Mouse (Mus musculus) neural tube, embryonic 12.5 days (tissue): ENCODE results near the gene Nedd8. TPM values are rescaled to one million over a fixed set of nuclear protein-coding genes. Genes with fewer than 3 reads are reported as not detected.

Experiments
- polyA plus RNA-seq: library from polyadenylated mRNA; unstranded; fragments of >200 nt; fragmentation: Nextera tagmentation; extraction: Ambion mirVana; gene quantifications from 2 replicates; pipeline ENCODE4 v1.2.1, GENCODE M21; 2016

Gene Nedd8
- polyA plus RNA-seq, 1 experiment from 2014 or later: 555 TPM

Other genes with a start within 250 kb of the Nedd8 start
- gene Dhrs4, start 193.4 kb downstream of the Nedd8 start, polyA plus RNA-seq: 41.5 and 41.7 TPM in 2 replicates
- 16.1 and 16.8 TPM in 2 replicates for gene Carmil3, start 181.5 kb downstream of the Nedd8 start, polyA plus RNA-seq
- gene Cpne6, start 161.7 kb downstream of the Nedd8 start, polyA plus RNA-seq: 1.4 and 2.4 TPM in 2 replicates
- 0.10 and 0.19 TPM in 2 replicates for gene Nrl, start 147.1 kb downstream of the Nedd8 start, polyA plus RNA-seq
- 18.2 and 21.0 TPM in 2 replicates for gene Pck2, start 131.9 kb downstream of the Nedd8 start, polyA plus RNA-seq
- gene Dcaf11, start 112.1 kb downstream of the Nedd8 start, polyA plus RNA-seq: 103 and 105 TPM in 2 replicates
- gene A730061H03Rik, start 111.7 kb downstream of the Nedd8 start, polyA plus RNA-seq: not detected in 2 replicates
- gene Fitm1, start 96.5 kb downstream of the Nedd8 start, polyA plus RNA-seq: 4.0 and 4.3 TPM in 2 replicates
- 120 and 128 TPM in 2 replicates for gene Psme1, start 94.0 kb downstream of the Nedd8 start, polyA plus RNA-seq
- 8.9 and 12.7 TPM in 2 replicates for gene Emc9, start 86.8 kb downstream of the Nedd8 start, polyA plus RNA-seq
- gene Psme2, start 81.0 kb downstream of the Nedd8 start, polyA plus RNA-seq: 212 and 223 TPM in 2 replicates
- gene Rnf31, start 80.4 kb downstream of the Nedd8 start, polyA plus RNA-seq: 17.8 and 21.0 TPM in 2 replicates
- gene Irf9, start 68.6 kb downstream of the Nedd8 start, polyA plus RNA-seq: 8.8 and 9.0 TPM in 2 replicates
- gene Rec8, start 54.1 kb downstream of the Nedd8 start, polyA plus RNA-seq: 20.6 and 22.8 TPM in 2 replicates
- 73.7 and 85.6 TPM in 2 replicates for gene Ipo4, start 36.2 kb downstream of the Nedd8 start, polyA plus RNA-seq
- 2.1 and 3.6 TPM in 2 replicates for gene Gm49378, start 34.2 kb downstream of the Nedd8 start, polyA plus RNA-seq
- 62.7 and 68.6 TPM in 2 replicates for gene Tm9sf1, start 28.3 kb downstream of the Nedd8 start, polyA plus RNA-seq
- gene Tssk4, start 21.9 kb downstream of the Nedd8 start, polyA plus RNA-seq: 0.53 and 0.77 TPM in 2 replicates
- gene Mdp1, start 11.6 kb downstream of the Nedd8 start, polyA plus RNA-seq: 70.1 and 71.0 TPM in 2 replicates
- gene Gmpr2, start 183 bp downstream of the Nedd8 start, polyA plus RNA-seq: 60.7 and 61.6 TPM in 2 replicates
- 44.1 and 45.7 TPM in 2 replicates for gene Tinf2, start 9.7 kb upstream of the Nedd8 start, polyA plus RNA-seq
- 0.34 and 0.36 TPM in 2 replicates for gene Tgm1, start 41.8 kb upstream of the Nedd8 start, polyA plus RNA-seq
- 42.0 and 46.3 TPM in 2 replicates for gene Rabggta, start 50.1 kb upstream of the Nedd8 start, polyA plus RNA-seq
- 74.1 and 81.8 TPM in 2 replicates for gene Dhrs1, start 73.6 kb upstream of the Nedd8 start, polyA plus RNA-seq
- 44.2 and 47.0 TPM in 2 replicates for gene Nop9, start 73.6 kb upstream of the Nedd8 start, polyA plus RNA-seq
- gene Cideb, start 86.3 kb upstream of the Nedd8 start, polyA plus RNA-seq: 0.30 TPM in 1 of 2 replicates, not detected in the other
- 0.37 and 0.52 TPM in 2 replicates for gene Ltb4r2, start 89.3 kb upstream of the Nedd8 start, polyA plus RNA-seq
- 0.23 and 0.37 TPM in 2 replicates for gene Ltb4r1, start 93.8 kb upstream of the Nedd8 start, polyA plus RNA-seq
- 9.2 and 10.1 TPM in 2 replicates for gene Adcy4, start 112.0 kb upstream of the Nedd8 start, polyA plus RNA-seq
- 7.9 and 8.7 TPM in 2 replicates for gene Ripk3, start 116.7 kb upstream of the Nedd8 start, polyA plus RNA-seq
- gene Nfatc4, start 151.0 kb upstream of the Nedd8 start, polyA plus RNA-seq: 22.0 and 24.8 TPM in 2 replicates
- 19.7 and 21.5 TPM in 2 replicates for gene Nynrin, start 181.9 kb upstream of the Nedd8 start, polyA plus RNA-seq
- gene Cbln3, start 212.3 kb upstream of the Nedd8 start, polyA plus RNA-seq: 0.25 and 0.28 TPM in 2 replicates
- gene Khnyn, start 212.8 kb upstream of the Nedd8 start, polyA plus RNA-seq: 18.3 and 19.7 TPM in 2 replicates
- gene Sdr39u1, start 228.2 kb upstream of the Nedd8 start, polyA plus RNA-seq: 59.9 and 66.0 TPM in 2 replicates